In genomic region chr10:67115115-67115514, GRCm38 (mm10) we compare ENCODE assay signal across 9 mouse cellular contexts. TPM values are rescaled to one million over a fixed set of nuclear protein-coding genes. Genes with fewer than 3 reads are reported as not detected.
A peak's percentile ranks its signal among the peaks of the same experiment; 100 is the strongest.
DNase-seq lines count a peak whose midpoint lies in the region; ATAC-seq and TF ChIP-seq lines count a peak whose summit lies in the region.
"Had no signal": no experiment of that assay in that cellular context is flagged by ENCODE, and none has a peak within 500 bp of the region (broad histone marks: within the 10 kb centered on the region; RNA-seq: fewer than 3 reads in every experiment).

No protein-coding gene starts in this region.

- H3K4me1 ChIP-seq in lung, embryonic 15.5 days = peaks cover 52% of the 10 kb centered on the region
- peaks cover 13% of the 10 kb centered on the region for H3K4me1 ChIP-seq in cortical plate, adult 2 months (ENCODE audit: control insufficient read depth, insufficient read depth, low read length)
- H3K4me1 ChIP-seq in heart, embryonic 16.5 days (ENCODE audit: control insufficient read depth, insufficient read depth, low read length) = peaks cover 57% of the 10 kb centered on the region
- peaks cover 30% of the 10 kb centered on the region for H3K4me1 ChIP-seq in midbrain, embryonic 14.5 days (ENCODE audit: control insufficient read depth, insufficient read depth, low read length)

- no peak overlapping the region for H3K4me3 ChIP-seq in lung, embryonic 15.5 days
- no peak overlapping the region for H3K4me3 ChIP-seq in cortical plate, adult 2 months (ENCODE audit: insufficient read depth, low read length)
- no peak overlapping the region for H3K4me3 ChIP-seq in heart, embryonic 16.5 days (ENCODE audit: low read length)
- no peak overlapping the region for H3K4me3 ChIP-seq in midbrain, embryonic 14.5 days (replicated peaks; ENCODE audit: low read depth, low read length)

- peak overlapping the region; percentile 58 for H3K27ac ChIP-seq in lung, embryonic 15.5 days
- H3K27ac ChIP-seq in cortical plate, adult 2 months (ENCODE audit: insufficient read depth, low read length) = peak overlapping the region; percentile 54; the same call in 1 of the 2 replicates
- peak overlapping the region; percentile 87 for H3K27ac ChIP-seq in heart, embryonic 16.5 days (ENCODE audit: low read length)
- peak overlapping the region; percentile 16; the same call in 1 of the 2 replicates for H3K27ac ChIP-seq in midbrain, embryonic 14.5 days (replicated peaks; ENCODE audit: low read depth, low read length)
- H3K27ac ChIP-seq: liver, embryonic 14.5 days had no signal

- no peaks in the 10 kb centered on the region for H3K9me3 ChIP-seq in lung, embryonic 15.5 days
- no peaks in the 10 kb centered on the region; the same call in 1 of the 2 replicates for H3K9me3 ChIP-seq in heart, embryonic 16.5 days (replicated peaks; ENCODE audit: control insufficient read depth, low read length)
- no peaks in the 10 kb centered on the region for H3K9me3 ChIP-seq in midbrain, embryonic 14.5 days (ENCODE audit: control insufficient read depth, low read length)

- DNase-seq in lung, postnatal 25 days (ENCODE audit: low spot score) = no peak
- DNase-seq in midbrain, embryonic 14.5 days = peak; percentile 63
- no peak for DNase-seq in adrenal gland, postnatal 10 days
- no peak for DNase-seq in spleen, adult 18-20 months
- DNase-seq in thymus, postnatal 0 days (ENCODE audit: low spot score) = no peak

- ATAC-seq in lung, embryonic 15.5 days (ENCODE audit: borderline replicate concordance, extremely low read depth, low FRiP score, low TSS enrichment) = no peak
- ATAC-seq in heart, embryonic 16.5 days (replicated peaks; ENCODE audit: extremely low read depth, insufficient read depth, low FRiP score) = no peak
- ATAC-seq in midbrain, embryonic 14.5 days (ENCODE audit: low FRiP score, low TSS enrichment) = no peak

- H3K9ac ChIP-seq in lung, embryonic 15.5 days = no peak overlapping the region
- H3K9ac ChIP-seq in heart, embryonic 16.5 days (ENCODE audit: low read length) = no peak overlapping the region; the same call in 1 of the 2 replicates
- H3K9ac ChIP-seq in midbrain, embryonic 14.5 days (replicated peaks; ENCODE audit: low read length) = no peak overlapping the region
- H3K9ac ChIP-seq: liver, embryonic 14.5 days had no signal

- H3K36me3 ChIP-seq in lung, embryonic 15.5 days = no peaks in the 10 kb centered on the region
- no peaks in the 10 kb centered on the region for H3K36me3 ChIP-seq in heart, embryonic 16.5 days (ENCODE audit: control insufficient read depth, insufficient read depth)
- H3K36me3 ChIP-seq in midbrain, embryonic 14.5 days (ENCODE audit: control insufficient read depth, insufficient read depth, low read length) = no peaks in the 10 kb centered on the region

- TF ChIP-seq CTCF in cortical plate, adult 2 months (IDR thresholded peaks at IDR 0.05; ENCODE audit: extremely low read depth, insufficient read depth, low read length) = no peak

- WGBS in lung, embryonic 15.5 days = 21% methylated on average over 6 of the region's 6 CpGs
- WGBS in heart, embryonic 16.5 days = 16% methylated on average over 6 of the region's 6 CpGs
- 14% methylated on average over 6 of the region's 6 CpGs for WGBS in midbrain, embryonic 14.5 days

- no peak overlapping the region for H3K4me2 ChIP-seq in lung, embryonic 15.5 days
- peak overlapping the region; percentile 34; the same call in 1 of the 2 replicates for H3K4me2 ChIP-seq in heart, embryonic 16.5 days (ENCODE audit: low read depth, low read length)
- no peak overlapping the region for H3K4me2 ChIP-seq in midbrain, embryonic 14.5 days (ENCODE audit: low read length)

- no peak for TF ChIP-seq POLR2A in cortical plate, adult 2 months (IDR thresholded peaks at IDR 0.05; ENCODE audit: extremely low read depth, insufficient read depth, low read length)

- H3K27me3 ChIP-seq in lung, embryonic 15.5 days = no peaks in the 10 kb centered on the region
- no peaks in the 10 kb centered on the region for H3K27me3 ChIP-seq in heart, embryonic 16.5 days (ENCODE audit: control insufficient read depth, insufficient read depth, low read length)
- no peaks in the 10 kb centered on the region for H3K27me3 ChIP-seq in midbrain, embryonic 14.5 days (ENCODE audit: control insufficient read depth, insufficient read depth, low read length)

RNA-seq across cellular contexts. Expression of gene Reep3, which starts 18.4 kb away (rescaled TPM):
- 35.7 and 39.3 TPM in 2 replicates for polyA plus RNA-seq in lung, embryonic 15.5 days (2015; fragmentation: Nextera tagmentation; extraction: Ambion mirVana)
- polyA plus RNA-seq in cortical plate, adult 2 months (2012; rRNA removed) = 23.5 and 26.4 TPM in 2 replicates
- 29.7 and 30.1 TPM in 2 replicates for polyA plus RNA-seq in heart, embryonic 16.5 days (2015; fragmentation: Nextera tagmentation; extraction: Ambion mirVana)
- polyA plus RNA-seq in midbrain, embryonic 14.5 days (2014; fragmentation: Nextera tagmentation; extraction: Ambion mirVana) = 30.5 and 35.5 TPM in 2 replicates
- 10 to 100 TPM; 45.8 to 46.9 TPM for total RNA-seq in adrenal gland, postnatal 10 days (2021)
- 18.1 and 18.2 TPM in 2 replicates for polyA plus RNA-seq in thymus, postnatal 0 days (2015; fragmentation: Nextera tagmentation; extraction: Ambion mirVana)

RNA-seq across cellular contexts. Expression of gene Jmjd1c, which starts 19.2 kb away (rescaled TPM):
- polyA plus RNA-seq in lung, embryonic 15.5 days (2015; fragmentation: Nextera tagmentation; extraction: Ambion mirVana) = 30.7 and 35.2 TPM in 2 replicates
- 31.8 and 32.4 TPM in 2 replicates for polyA plus RNA-seq in cortical plate, adult 2 months (2012; rRNA removed)
- polyA plus RNA-seq in heart, embryonic 16.5 days (2015; fragmentation: Nextera tagmentation; extraction: Ambion mirVana) = 29.9 and 31.5 TPM in 2 replicates
- 54.4 and 56.4 TPM in 2 replicates for polyA plus RNA-seq in midbrain, embryonic 14.5 days (2014; fragmentation: Nextera tagmentation; extraction: Ambion mirVana)
- total RNA-seq in adrenal gland, postnatal 10 days (2021) = 10 to 100 TPM; 47.1 to 64.6 TPM
- polyA plus RNA-seq in thymus, postnatal 0 days (2015; fragmentation: Nextera tagmentation; extraction: Ambion mirVana) = 53.5 and 61.4 TPM in 2 replicates

Comparison
In these comparisons a context has a peak if more than half of its experiments do, and no peak if none do; other contexts are left out.
1. H3K27ac ChIP-seq: peak in every context shown above with its lines; median percentile 87 in heart, embryonic 16.5 days; 58 in lung, embryonic 15.5 days; 54 in cortical plate, adult 2 months; 16 in midbrain, embryonic 14.5 days.